Mouse (Mus musculus) forebrain, postnatal 0 days (tissue): Measurements from ENCODE around the gene Gramd1c. TPM values are rescaled to one million over a fixed set of nuclear protein-coding genes. Genes with fewer than 3 reads are reported as not detected.

Source experiments
- ATAC-seq: fragments of 200-750 bp; cut with Nextera tagmentation; 2 replicates; pipeline ENCODE4 v1.8.0; 2017; ENCODE audit warnings: mild to moderate bottlenecking, moderate library complexity
- DNase-seq: peaks from one replicate; pipeline ENCODE4 v3.0.0-alpha.2; 2015
- H3K27ac ChIP-seq: fragments of 300-500 bp; sonication (generic); 2 replicates; pipeline ENCODE4 v1.5.1; 2014; ENCODE audit warnings: low read depth, mild to moderate bottlenecking, antibody characterized with exemption, low read length, moderate library complexity, mixed read lengths
- H3K27me3 ChIP-seq: fragments of 300-500 bp; sonication (generic); 2 replicates; pipeline ENCODE4 v1.6.1; 2014; ENCODE audit warnings: mild to moderate bottlenecking, low read length, mixed read lengths; ENCODE audit not compliant: insufficient read depth
- H3K36me3 ChIP-seq: fragments of 300-500 bp; sonication (generic); 2 replicates; pipeline ENCODE4 v1.6.1; 2014; ENCODE audit warnings: mild to moderate bottlenecking, moderate library complexity; ENCODE audit not compliant: insufficient read depth
- H3K4me1 ChIP-seq: fragments of 300-500 bp; sonication (generic); 2 replicates; pipeline ENCODE4 v1.6.1; 2014; ENCODE audit warnings: antibody characterized with exemption; ENCODE audit not compliant: insufficient read depth
- H3K4me2 ChIP-seq: fragments of 300-500 bp; sonication (generic); 2 replicates; pipeline ENCODE4 v1.6.1; 2014; ENCODE audit warnings: low read depth, mild to moderate bottlenecking, moderate library complexity
- H3K4me3 ChIP-seq: fragments of 300-500 bp; sonication (generic); 2 replicates; pipeline ENCODE4 v1.5.1; 2014; ENCODE audit warnings: low read depth, low read length, mixed read lengths
- H3K9ac ChIP-seq: fragments of 300-500 bp; sonication (generic); 2 replicates; pipeline ENCODE4 v1.6.1; 2014; ENCODE audit warnings: mild to moderate bottlenecking
- H3K9me3 ChIP-seq: fragments of 300-500 bp; sonication (generic); 2 replicates; pipeline ENCODE4 v1.6.1; 2016; ENCODE audit warnings: low read length
- CTCF ChIP-seq: sonication (generic); IDR thresholded peaks from 2 replicates; pipeline ENCODE4 v1.5.1; 2016; ENCODE audit warnings: antibody characterized with exemption, control low read depth, low read depth
- WGBS: fragments of 180-500 bp; shearing (Covaris S2); extraction: QIAGEN DNeasy Blood & Tissue Kit; methylation state at CpG from one replicate; pipeline ENCODE4 v1.1.7; 2014; 5-methylcytosine and 5-hydroxymethylcytosine counted together
- polyA plus RNA-seq: library from polyadenylated mRNA; unstranded; fragments of >200 nt; fragmentation: Nextera tagmentation; extraction: Ambion mirVana; gene quantifications from 2 replicates; pipeline ENCODE4 v1.2.1, GENCODE M21; 2015
- total RNA-seq: library from RNA; depleted of rRNA; stranded (reverse); fragments of >200 nt; gene quantifications from 2 replicates; pipeline ENCODE4 v1.2.3, GENCODE M21; 2014

Gene Gramd1c
- total and polyA plus RNA-seq, 2 experiments from 2014 or later, result 2.1 to 4.4 TPM

GRCm38 (mm10) chr16:44018986-44019548 is 44.1 kb downstream of the Gramd1c start:
- Histone ChIP-seq H3K4me3 (no peak overlapping the region), H3K27ac (no peak overlapping the region), H3K9ac (no peak overlapping the region), H3K36me3 (no peaks in the 10 kb centered on the region), H3K4me2 (no peak overlapping the region), H3K27me3 (no peaks in the 10 kb centered on the region), H3K9me3 (no peaks in the 10 kb centered on the region), H3K4me1 (no peaks in the 10 kb centered on the region)
- WGBS, result 62% methylated on average over 2 of the region's 2 CpGs
- no peak for TF ChIP-seq CTCF
- ATAC-seq (no peak), DNase-seq (no peak)

- no peak for DNase-seq
Measured at GRCm38 (mm10) chr16:44018372-44018771, 44.8 kb downstream of the Gramd1c start.

GRCm38 (mm10) chr16:44017707-44018106 is 45.4 kb downstream of the Gramd1c start:
- TF ChIP-seq CTCF, result no peak
- Histone ChIP-seq H3K27me3 (no peaks in the 10 kb centered on the region), H3K4me3 (no peak overlapping the region), H3K4me1 (no peaks in the 10 kb centered on the region), H3K4me2 (no peak overlapping the region), H3K27ac (no peak overlapping the region), H3K9me3 (0 out of 2 replicates have a peak, but pooled peaks cover 3% of the 10 kb centered on the region), H3K9ac (no peak overlapping the region), H3K36me3 (no peaks in the 10 kb centered on the region)
- 83% methylated on average over 4 of the region's 4 CpGs for WGBS
- DNase-seq (no peak), ATAC-seq (no peak)

More at GRCm38 (mm10) chr16:44018372-44018771, 44.8 kb downstream of the Gramd1c start:
- Histone ChIP-seq H3K27ac (no peak overlapping the region), H3K9me3 (0 out of 2 replicates have a peak, but pooled peaks cover under 1% of the 10 kb centered on the region), H3K4me3 (no peak overlapping the region), H3K4me1 (no peaks in the 10 kb centered on the region), H3K4me2 (no peak overlapping the region), H3K27me3 (no peaks in the 10 kb centered on the region), H3K9ac (no peak overlapping the region), H3K36me3 (no peaks in the 10 kb centered on the region)
- 62% methylated on average over 7 of the region's 7 CpGs for WGBS
- TF ChIP-seq CTCF, result no peak
- no peak for ATAC-seq

GRCm38 (mm10) chr16:44016164-44016563 is 47.0 kb downstream of the Gramd1c start:
- H3K36me3 ChIP-seq, result no peaks in the 10 kb centered on the region
- no peak overlapping the region for H3K4me2 ChIP-seq
- H3K4me1 ChIP-seq, result no peaks in the 10 kb centered on the region
- no peaks in the 10 kb centered on the region for H3K27me3 ChIP-seq
- 0 out of 2 replicates have a peak, but pooled peaks cover 3% of the 10 kb centered on the region for H3K9me3 ChIP-seq
- WGBS, result 29% methylated on average over 11 of the region's 11 CpGs
- no peak overlapping the region for H3K27ac ChIP-seq
- no peak for TF ChIP-seq CTCF
- no peak overlapping the region for H3K9ac ChIP-seq
- no peak overlapping the region for H3K4me3 ChIP-seq
- DNase-seq, result no peak
- ATAC-seq, result no peak

- no peak overlapping the region for H3K27ac ChIP-seq
- no peak for TF ChIP-seq CTCF
- DNase-seq, result no peak
- no peak for ATAC-seq
- no peaks in the 10 kb centered on the region for H3K27me3 ChIP-seq
- WGBS, result 66% methylated on average over 16 of the region's 16 CpGs
- no peak overlapping the region for H3K4me2 ChIP-seq
- no peaks in the 10 kb centered on the region for H3K36me3 ChIP-seq
- H3K9ac ChIP-seq, result no peak overlapping the region
- 0 out of 2 replicates have a peak, but pooled peaks cover 3% of the 10 kb centered on the region for H3K9me3 ChIP-seq
- H3K4me1 ChIP-seq, result no peaks in the 10 kb centered on the region
- no peak overlapping the region for H3K4me3 ChIP-seq
Measured at GRCm38 (mm10) chr16:44015416-44016158, 47.6 kb downstream of the Gramd1c start.

- Histone ChIP-seq H3K4me1 (no peaks in the 10 kb centered on the region), H3K36me3 (no peaks in the 10 kb centered on the region), H3K9me3 (0 out of 2 replicates have a peak, but pooled peaks cover 3% of the 10 kb centered on the region), H3K9ac (no peak overlapping the region), H3K27me3 (no peaks in the 10 kb centered on the region), H3K4me2 (no peak overlapping the region), H3K27ac (no peak overlapping the region), H3K4me3 (no peak overlapping the region)
- ATAC-seq (no peak), DNase-seq (no peak)
- WGBS, result 71% methylated on average over 5 of the region's 5 CpGs
- no peak for TF ChIP-seq CTCF
Measured at GRCm38 (mm10) chr16:44011010-44011409, 52.1 kb downstream of the Gramd1c start.

- no peak for ATAC-seq
- no peaks in the 10 kb centered on the region for H3K4me1 ChIP-seq
- no peaks in the 10 kb centered on the region for H3K27me3 ChIP-seq
- no peak overlapping the region for H3K27ac ChIP-seq
- DNase-seq, result no peak
- no peak overlapping the region for H3K4me2 ChIP-seq
- H3K9ac ChIP-seq, result no peak overlapping the region
- WGBS, result 80% methylated on average over 5 of the region's 5 CpGs
- no peak for TF ChIP-seq CTCF
- H3K36me3 ChIP-seq, result no peaks in the 10 kb centered on the region
- no peak overlapping the region for H3K4me3 ChIP-seq
- no peaks in the 10 kb centered on the region for H3K9me3 ChIP-seq
Measured at GRCm38 (mm10) chr16:44002086-44002485, 61.1 kb downstream of the Gramd1c start.
